Mouse (Mus musculus): ENCODE measurements around the gene M6pr. TPM values are rescaled to one million over a fixed set of nuclear protein-coding genes. Genes with fewer than 3 reads are reported as not detected.

M6pr gene
- total and polyA plus RNA-seq, 2 experiments, result 46.4 to 104 TPM

- WGBS, result 81% methylated on average over 1 of the region's 1 CpGs
- no peak for TF ChIP-seq CTCF (IDR thresholded peaks at IDR 0.05; ENCODE audit: low read depth, low read length)
- TF ChIP-seq POLR2A (IDR thresholded peaks at IDR 0.05; ENCODE audit: extremely low read depth, insufficient read depth, low read length), result no peak
- H3K36me3 ChIP-seq (ENCODE audit: control insufficient read depth, insufficient read depth, low read length), result no peaks in the 10 kb centered on the region
- no peaks in the 10 kb centered on the region for H3K79me2 ChIP-seq (ENCODE audit: control insufficient read depth, insufficient read depth, low read length)
- no peak overlapping the region for H3K4me3 ChIP-seq (ENCODE audit: insufficient read depth, low read depth, low read length)
- H3K27me3 ChIP-seq (ENCODE audit: control insufficient read depth, insufficient read depth, low read length), result no peaks in the 10 kb centered on the region
- H3K4me1 ChIP-seq (ENCODE audit: control insufficient read depth, insufficient read depth, low read length), result no peaks in the 10 kb centered on the region
- H3K27ac ChIP-seq (replicated peaks; ENCODE audit: insufficient read depth, low read depth, low read length), result no peak overlapping the region
- no peak for DNase-seq (ENCODE audit: extremely low read depth, low read depth, low spot score)
- no peak overlapping the region for H3K9ac ChIP-seq (ENCODE audit: low read depth, low read length)
Measured at GRCm38 (mm10) chr6:122357089-122357488, 48.6 kb downstream of the M6pr start.

GRCm38 (mm10) chr6:122365706-122366105 is 57.2 kb downstream of the M6pr start:
- Histone ChIP-seq H3K4me1 (ENCODE audit: control insufficient read depth, insufficient read depth, low read length) (no peaks in the 10 kb centered on the region), H3K4me3 (ENCODE audit: insufficient read depth, low read depth, low read length) (no peak overlapping the region), H3K79me2 (ENCODE audit: control insufficient read depth, insufficient read depth, low read length) (no peaks in the 10 kb centered on the region), H3K36me3 (ENCODE audit: control insufficient read depth, insufficient read depth, low read length) (no peaks in the 10 kb centered on the region), H3K9ac (ENCODE audit: low read depth, low read length) (no peak overlapping the region), H3K27me3 (ENCODE audit: control insufficient read depth, insufficient read depth, low read length) (no peaks in the 10 kb centered on the region), H3K27ac (replicated peaks; ENCODE audit: insufficient read depth, low read depth, low read length) (no peak overlapping the region)
- 51% methylated on average over 3 of the region's 3 CpGs for WGBS
- DNase-seq (ENCODE audit: extremely low read depth, low read depth, low spot score), result no peak
- no peak for TF ChIP-seq POLR2A (IDR thresholded peaks at IDR 0.05; ENCODE audit: extremely low read depth, insufficient read depth, low read length)
- no peak for TF ChIP-seq CTCF (IDR thresholded peaks at IDR 0.05; ENCODE audit: low read depth, low read length)

GRCm38 (mm10) chr6:122366287-122366686 is 57.8 kb downstream of the M6pr start:
- no peaks in the 10 kb centered on the region for H3K4me1 ChIP-seq (ENCODE audit: control insufficient read depth, insufficient read depth, low read length)
- no peaks in the 10 kb centered on the region for H3K79me2 ChIP-seq (ENCODE audit: control insufficient read depth, insufficient read depth, low read length)
- no peaks in the 10 kb centered on the region for H3K36me3 ChIP-seq (ENCODE audit: control insufficient read depth, insufficient read depth, low read length)
- no peak overlapping the region for H3K9ac ChIP-seq (ENCODE audit: low read depth, low read length)
- no peak for TF ChIP-seq CTCF (IDR thresholded peaks at IDR 0.05; ENCODE audit: low read depth, low read length)
- no peak for TF ChIP-seq POLR2A (IDR thresholded peaks at IDR 0.05; ENCODE audit: extremely low read depth, insufficient read depth, low read length)
- no peak overlapping the region for H3K4me3 ChIP-seq (ENCODE audit: insufficient read depth, low read depth, low read length)
- no peaks in the 10 kb centered on the region for H3K27me3 ChIP-seq (ENCODE audit: control insufficient read depth, insufficient read depth, low read length)
- H3K27ac ChIP-seq (replicated peaks; ENCODE audit: insufficient read depth, low read depth, low read length), result no peak overlapping the region
- 53% methylated on average over 2 of the region's 2 CpGs for WGBS
- no peak for DNase-seq (ENCODE audit: extremely low read depth, low read depth, low spot score)

- DNase-seq (ENCODE audit: extremely low read depth, low read depth, low spot score), result no peak
- TF ChIP-seq POLR2A (IDR thresholded peaks at IDR 0.05; ENCODE audit: extremely low read depth, insufficient read depth, low read length) (no peak), CTCF (IDR thresholded peaks at IDR 0.05; ENCODE audit: low read depth, low read length) (no peak)
- Histone ChIP-seq H3K36me3 (ENCODE audit: control insufficient read depth, insufficient read depth, low read length) (no peaks in the 10 kb centered on the region), H3K4me1 (ENCODE audit: control insufficient read depth, insufficient read depth, low read length) (no peaks in the 10 kb centered on the region), H3K79me2 (ENCODE audit: control insufficient read depth, insufficient read depth, low read length) (no peaks in the 10 kb centered on the region), H3K27me3 (ENCODE audit: control insufficient read depth, insufficient read depth, low read length) (no peaks in the 10 kb centered on the region), H3K9ac (ENCODE audit: low read depth, low read length) (no peak overlapping the region), H3K27ac (replicated peaks; ENCODE audit: insufficient read depth, low read depth, low read length) (no peak overlapping the region), H3K4me3 (ENCODE audit: insufficient read depth, low read depth, low read length) (no peak overlapping the region)
- 47% methylated on average over 3 of the region's 3 CpGs for WGBS
Measured at GRCm38 (mm10) chr6:122366976-122367375, 58.5 kb downstream of the M6pr start.

Other genes with a start within 250 kb of the M6pr start
- 0.09 TPM in 1 of 2 replicates, not detected in the other for gene Klrg1, start 25.8 kb upstream of the M6pr start, total RNA-seq (2014; rRNA removed)
- gene Klrg1, start 25.8 kb upstream of the M6pr start, polyA plus RNA-seq (2012; rRNA removed), result not detected in 2 replicates
- 0.74 and 0.94 TPM in 2 replicates for gene Phc1, start 31.8 kb downstream of the M6pr start, total RNA-seq (2014; rRNA removed)
- 2.7 and 5.8 TPM in 2 replicates for gene Phc1, start 31.8 kb downstream of the M6pr start, polyA plus RNA-seq (2012; rRNA removed)
- not detected in 2 replicates for gene Rimklb, start 190.0 kb downstream of the M6pr start, total RNA-seq (2014; rRNA removed)
- not detected in 2 replicates for gene Rimklb, start 190.0 kb downstream of the M6pr start, polyA plus RNA-seq (2012; rRNA removed)
- 0.18 and 0.47 TPM in 2 replicates for gene Mfap5, start 197.1 kb downstream of the M6pr start, total RNA-seq (2014; rRNA removed)
- 0.31 TPM in 1 of 2 replicates, not detected in the other for gene Mfap5, start 197.1 kb downstream of the M6pr start, polyA plus RNA-seq (2012; rRNA removed)
- gene Aicda, start 245.1 kb downstream of the M6pr start, total RNA-seq (2014; rRNA removed), result 0.07 TPM in 1 of 2 replicates, not detected in the other
- not detected in 2 replicates for gene Aicda, start 245.1 kb downstream of the M6pr start, polyA plus RNA-seq (2012; rRNA removed)

All from liver, adult 2 months (tissue).